Mouse (Mus musculus): ENCODE results near the gene Cradd.

DNA sequence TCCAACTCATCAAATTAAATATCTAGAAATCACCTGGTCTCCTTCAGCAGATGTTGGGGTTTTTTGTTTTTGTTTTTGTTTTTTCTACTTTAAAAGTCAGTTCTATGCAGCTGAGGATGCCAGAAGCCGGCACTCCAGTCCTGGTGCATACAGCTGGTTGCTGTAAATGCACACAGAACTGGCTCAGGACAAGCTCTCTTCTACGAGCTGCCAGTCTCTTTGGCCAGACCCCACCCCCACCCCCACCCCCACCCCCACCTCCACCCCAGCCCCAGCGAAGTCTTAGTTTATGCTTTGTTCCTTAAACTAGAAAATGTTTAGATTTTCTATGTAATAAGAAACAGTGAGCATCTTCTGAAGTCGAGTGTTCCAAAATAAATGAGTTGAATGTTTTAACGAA, 57.0 kb downstream of the Cradd start:
- TF ChIP-seq POLR2A (IDR thresholded peaks at IDR 0.05; ENCODE audit: control insufficient read depth, low read depth, low read length) (no peak), CTCF (IDR thresholded peaks at IDR 0.05; ENCODE audit: control insufficient read depth, insufficient read depth, insufficient replicate concordance, low read depth, low read length) (no peak)

Measured in testis, adult 2 months (tissue).